Comparison of ENCODE assay signal across 19 mouse cellular contexts in the genomic region with DNA sequence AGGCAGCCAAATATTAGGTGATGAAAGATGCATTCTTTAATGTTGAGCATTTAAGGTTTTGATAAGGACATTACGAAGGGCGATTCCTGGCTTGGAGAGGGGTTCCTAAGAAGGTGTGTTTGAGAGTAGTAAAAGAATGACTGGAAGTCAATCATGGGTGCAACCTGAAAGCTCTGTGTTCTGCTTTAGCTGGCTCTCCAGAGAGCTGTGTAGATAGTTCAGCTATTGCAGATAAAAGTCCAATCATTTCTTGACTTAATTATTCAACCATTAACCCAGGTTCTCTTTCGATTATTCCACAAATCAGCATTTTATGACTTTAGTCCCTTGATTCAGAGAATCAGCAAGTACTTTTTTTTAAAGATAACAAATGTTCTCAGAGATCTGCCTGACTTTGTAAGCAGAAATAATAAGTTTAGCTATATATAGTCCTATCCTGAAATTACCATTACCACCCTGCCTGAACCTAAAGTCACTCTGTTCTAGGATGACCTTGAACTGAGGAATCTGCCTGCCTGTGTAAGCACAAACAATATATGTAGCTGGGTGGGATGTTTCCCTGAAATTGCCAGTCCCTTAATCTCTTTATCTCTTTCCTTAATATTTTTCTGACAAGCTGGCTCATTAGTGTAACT. TPM values are rescaled to one million over a fixed set of nuclear protein-coding genes. Genes with fewer than 3 reads are reported as not detected.
"Had no signal": no experiment of that assay in that cellular context is flagged by ENCODE, and none has a peak within 500 bp of the region (broad histone marks: within the 10 kb centered on the region; RNA-seq: fewer than 3 reads in every experiment).

No protein-coding gene starts in this region.

- H3K9ac ChIP-seq: limb, embryonic 12.5 days; liver, embryonic 15.5 days; midbrain, embryonic 13.5 days had no signal

- H3K27ac ChIP-seq: hindbrain, postnatal 0 days; layer of hippocampus, adult 2 months; limb, embryonic 12.5 days; liver, embryonic 15.5 days; midbrain, embryonic 13.5 days had no signal

- H3K4me1 ChIP-seq: limb, embryonic 12.5 days; liver, embryonic 15.5 days; midbrain, embryonic 13.5 days had no signal

- H3K4me3 ChIP-seq: layer of hippocampus, adult 2 months; limb, embryonic 12.5 days; liver, embryonic 15.5 days; midbrain, embryonic 13.5 days had no signal

- DNase-seq: lung, adult 2 months; lung, postnatal 36 days; right cerebral cortex, postnatal 14 days; thymus, postnatal 36 days had no signal

- H3K27me3 ChIP-seq: limb, embryonic 12.5 days; liver, embryonic 15.5 days; midbrain, embryonic 13.5 days had no signal

- H3K36me3 ChIP-seq: limb, embryonic 12.5 days; liver, embryonic 15.5 days; midbrain, embryonic 13.5 days had no signal

RNA-seq across cellular contexts. Expression of a gene that starts 25.7 kb away (rescaled TPM):
- total RNA-seq: hindbrain, postnatal 0 days; layer of hippocampus, adult 2 months; layer of hippocampus, postnatal 10 days; left cerebral cortex, postnatal 36 days; megakaryocyte progenitor cell, adult 5-6 weeks had no signal
- polyA plus RNA-seq: intestine, embryonic 14.5 days; limb, embryonic 12.5 days; liver, embryonic 11.5 days; liver, embryonic 15.5 days; lung, adult 2 months; lung, postnatal 0 days; midbrain, embryonic 13.5 days; neural tube, embryonic 14.5 days; stomach, embryonic 16.5 days; thymus, postnatal 0 days had no signal

RNA-seq across cellular contexts. Expression of a gene that starts 30.3 kb away (rescaled TPM):
- total RNA-seq: hindbrain, postnatal 0 days; layer of hippocampus, adult 2 months; layer of hippocampus, postnatal 10 days; left cerebral cortex, postnatal 36 days; megakaryocyte progenitor cell, adult 5-6 weeks; midbrain, postnatal 0 days had no signal
- polyA plus RNA-seq: hindbrain, postnatal 0 days; intestine, embryonic 14.5 days; limb, embryonic 12.5 days; liver, embryonic 11.5 days; liver, embryonic 15.5 days; lung, adult 2 months; lung, postnatal 0 days; midbrain, embryonic 13.5 days; midbrain, postnatal 0 days; neural tube, embryonic 14.5 days; stomach, embryonic 16.5 days; thymus, postnatal 0 days had no signal

RNA-seq across cellular contexts. Expression of a gene that starts 32.3 kb away (rescaled TPM):
- total RNA-seq: hindbrain, postnatal 0 days; layer of hippocampus, adult 2 months; layer of hippocampus, postnatal 10 days; left cerebral cortex, postnatal 36 days; megakaryocyte progenitor cell, adult 5-6 weeks; midbrain, postnatal 0 days had no signal
- polyA plus RNA-seq: hindbrain, postnatal 0 days; intestine, embryonic 14.5 days; limb, embryonic 12.5 days; liver, embryonic 11.5 days; liver, embryonic 15.5 days; lung, adult 2 months; lung, postnatal 0 days; midbrain, embryonic 13.5 days; midbrain, postnatal 0 days; neural tube, embryonic 14.5 days; stomach, embryonic 16.5 days; thymus, postnatal 0 days had no signal

RNA-seq across cellular contexts. Expression of a gene that starts 34.3 kb away (rescaled TPM):
- total RNA-seq: hindbrain, postnatal 0 days; layer of hippocampus, adult 2 months; layer of hippocampus, postnatal 10 days; left cerebral cortex, postnatal 36 days; megakaryocyte progenitor cell, adult 5-6 weeks; midbrain, postnatal 0 days had no signal
- polyA plus RNA-seq: hindbrain, postnatal 0 days; intestine, embryonic 14.5 days; limb, embryonic 12.5 days; liver, embryonic 11.5 days; liver, embryonic 15.5 days; lung, adult 2 months; lung, postnatal 0 days; midbrain, embryonic 13.5 days; neural tube, embryonic 14.5 days; stomach, embryonic 16.5 days; thymus, postnatal 0 days had no signal
